Mouse (Mus musculus) limb, embryonic 13.5 days (tissue): ENCODE measurements at regions not wholly inside any gene's neighbourhood (a gene's known extent, or its start where the extent isn't known, plus 50 kb on each side); places are given as distances from the start of the nearest gene placed in this dataset.

ENCODE experiments used
- ATAC-seq: fragments of 200-750 bp; cut with Nextera tagmentation; 2 replicates; pipeline ENCODE4 v1.8.0; 2017; ENCODE audit warnings: low read depth, moderate number of reproducible peaks, moderate TSS enrichment; ENCODE audit not compliant: low FRiP score
- H3K27ac ChIP-seq: fragments of 300-500 bp; sonication (generic); 2 replicates; pipeline ENCODE4 v1.5.1; 2015; ENCODE audit warnings: inconsistent platforms, mild to moderate bottlenecking, moderate library complexity
- H3K27me3 ChIP-seq: fragments of 300-500 bp; sonication (generic); 2 replicates; pipeline ENCODE4 v1.6.1; 2015; ENCODE audit warnings: mild to moderate bottlenecking, inconsistent platforms
- H3K36me3 ChIP-seq: fragments of 300-500 bp; sonication (generic); 2 replicates; pipeline ENCODE4 v1.6.1; 2015; ENCODE audit warnings: inconsistent platforms, mild to moderate bottlenecking, moderate library complexity
- H3K4me1 ChIP-seq: fragments of 300-500 bp; sonication (generic); 2 replicates; pipeline ENCODE4 v1.6.1; 2015; ENCODE audit warnings: inconsistent platforms
- H3K4me2 ChIP-seq: fragments of 300-500 bp; sonication (generic); replicated peaks from 2 replicates; pipeline ENCODE4 v1.6.1; 2015; ENCODE audit warnings: inconsistent platforms, mild to moderate bottlenecking, moderate library complexity
- H3K4me3 ChIP-seq: fragments of 300-500 bp; sonication (generic); 2 replicates; pipeline ENCODE4 v1.5.1; 2015; ENCODE audit warnings: moderate library complexity, mild to moderate bottlenecking, inconsistent platforms
- H3K9ac ChIP-seq: fragments of 300-500 bp; sonication (generic); 2 replicates; pipeline ENCODE4 v1.6.1; 2015; ENCODE audit warnings: mild to moderate bottlenecking, inconsistent platforms
- H3K9me3 ChIP-seq: fragments of 300-500 bp; sonication (generic); 2 replicates; pipeline ENCODE4 v1.6.1; 2016; ENCODE audit warnings: inconsistent platforms
- WGBS: fragments of 180-500 bp; shearing (Covaris S2); methylation state at CpG from one replicate; pipeline ENCODE4 v1.1.7; 2015; 5-methylcytosine and 5-hydroxymethylcytosine counted together

DNA sequence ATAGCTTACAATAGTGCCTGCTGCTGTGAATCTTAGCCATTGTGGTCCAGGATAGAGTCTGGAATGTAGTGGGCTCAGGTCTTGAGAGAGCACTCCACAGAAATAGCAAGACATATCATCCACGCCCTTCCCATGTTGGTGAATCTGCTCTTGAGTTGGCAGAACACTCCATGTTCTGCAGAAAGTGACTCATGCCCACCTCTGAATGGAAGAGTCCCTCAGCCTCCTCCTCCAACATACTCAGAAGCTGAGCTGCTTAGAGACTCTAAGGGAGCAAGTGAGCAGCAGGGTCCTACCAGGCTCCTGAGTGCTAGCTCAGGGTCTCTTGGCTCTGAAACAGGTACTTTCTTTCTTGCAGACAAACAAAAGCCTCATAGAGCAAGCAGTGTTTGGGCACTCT, 284.7 kb downstream of the Rps24 start:
- no peaks in the 10 kb centered on the region for H3K36me3 ChIP-seq
- no peak overlapping the region for H3K4me3 ChIP-seq
- H3K9ac ChIP-seq = no peak overlapping the region
- no peaks in the 10 kb centered on the region for H3K9me3 ChIP-seq
- no peak overlapping the region; the same call in 1 of the 2 replicates for H3K27ac ChIP-seq
- H3K4me2 ChIP-seq = no peak overlapping the region
- H3K27me3 ChIP-seq = no peaks in the 10 kb centered on the region
- no peak for ATAC-seq
- 94% methylated on average over 1 of the region's 1 CpGs for WGBS
- peaks cover 55% of the 10 kb centered on the region for H3K4me1 ChIP-seq

DNA sequence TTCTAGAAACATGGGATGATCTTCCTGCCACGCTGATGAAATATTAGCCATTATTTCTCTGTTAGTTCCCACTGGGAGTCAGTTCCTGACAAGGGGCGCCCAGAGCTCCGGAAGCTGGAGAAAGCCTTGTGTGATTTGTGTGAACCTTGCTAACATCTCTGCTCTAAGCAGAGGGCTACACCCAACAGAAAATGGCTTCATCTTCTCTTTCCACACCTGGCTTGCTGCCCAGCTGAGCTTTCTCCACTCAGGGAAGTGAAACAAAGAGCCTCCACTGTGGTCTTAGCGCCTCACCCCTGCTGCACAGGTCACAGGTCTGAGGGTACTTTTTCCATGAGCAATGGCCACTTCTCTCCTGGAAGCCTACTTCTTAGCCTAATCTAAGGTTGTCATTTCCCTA, 285.2 kb downstream of the Rps24 start:
- ATAC-seq = no peak
- H3K9me3 ChIP-seq = no peaks in the 10 kb centered on the region

GRCm38 (mm10) chr14:24778748-24779630, 292.1 kb downstream of the Rps24 start:
- WGBS = 2% methylated on average over 38 of the region's 39 CpGs
- ATAC-seq = peak; percentile 92

More for the DNA sequence above, 285.2 kb downstream of the Rps24 start:
- 74% methylated on average over 4 of the region's 4 CpGs for WGBS
- H3K4me2 ChIP-seq = no peak overlapping the region
- no peaks in the 10 kb centered on the region for H3K27me3 ChIP-seq
- no peaks in the 10 kb centered on the region for H3K36me3 ChIP-seq
- no peak overlapping the region for H3K9ac ChIP-seq
- H3K4me1 ChIP-seq = peaks cover 50% of the 10 kb centered on the region
- peak overlapping the region; percentile 39; the same call in 1 of the 2 replicates for H3K27ac ChIP-seq
- H3K4me3 ChIP-seq = no peak overlapping the region

GRCm38 (mm10) chr14:24781674-24782073, 294.7 kb downstream of the Rps24 start:
- no peak for ATAC-seq

More at GRCm38 (mm10) chr14:24778748-24779630, 292.1 kb downstream of the Rps24 start:
- Histone ChIP-seq H3K4me1 (peaks cover 27% of the 10 kb centered on the region), H3K27me3 (no peaks in the 10 kb centered on the region), H3K9ac (peak overlapping the region; percentile 70), H3K4me3 (peak overlapping the region; percentile 46), H3K36me3 (no peaks in the 10 kb centered on the region), H3K9me3 (no peaks in the 10 kb centered on the region), H3K27ac (peak overlapping the region; percentile 90), H3K4me2 (peak overlapping the region; percentile 74)

GRCm38 (mm10) chr14:24783889-24784288, 297.0 kb downstream of the Rps24 start:
- WGBS = 64% methylated on average over 6 of the region's 6 CpGs
- Histone ChIP-seq H3K27ac (no peak overlapping the region), H3K27me3 (no peaks in the 10 kb centered on the region), H3K9ac (no peak overlapping the region), H3K4me3 (no peak overlapping the region), H3K4me1 (peaks cover 19% of the 10 kb centered on the region), H3K9me3 (no peaks in the 10 kb centered on the region), H3K4me2 (no peak overlapping the region), H3K36me3 (no peaks in the 10 kb centered on the region)
- ATAC-seq = no peak

More at GRCm38 (mm10) chr14:24781674-24782073, 294.7 kb downstream of the Rps24 start:
- no peaks in the 10 kb centered on the region for H3K9me3 ChIP-seq
- WGBS = 83% methylated on average over 3 of the region's 3 CpGs
- no peak overlapping the region for H3K4me3 ChIP-seq
- no peaks in the 10 kb centered on the region for H3K36me3 ChIP-seq
- no peak overlapping the region for H3K4me2 ChIP-seq
- no peak overlapping the region for H3K27ac ChIP-seq
- no peak overlapping the region for H3K9ac ChIP-seq
- no peaks in the 10 kb centered on the region for H3K27me3 ChIP-seq
- peaks cover 27% of the 10 kb centered on the region for H3K4me1 ChIP-seq

- H3K36me3 ChIP-seq = no peaks in the 10 kb centered on the region
- no peak overlapping the region for H3K4me3 ChIP-seq
- H3K27ac ChIP-seq = no peak overlapping the region
- no peak overlapping the region for H3K4me2 ChIP-seq
- H3K9ac ChIP-seq = no peak overlapping the region
- ATAC-seq = no peak
- no peaks in the 10 kb centered on the region for H3K27me3 ChIP-seq
- 80% methylated on average over 5 of the region's 5 CpGs for WGBS
- no peaks in the 10 kb centered on the region for H3K9me3 ChIP-seq
- H3K4me1 ChIP-seq = peaks cover 3% of the 10 kb centered on the region
Observed at GRCm38 (mm10) chr14:24785452-24785851, 298.5 kb downstream of the Rps24 start.

- Histone ChIP-seq H3K4me1 (peaks cover 26% of the 10 kb centered on the region), H3K4me2 (no peak overlapping the region), H3K9ac (no peak overlapping the region), H3K4me3 (no peak overlapping the region), H3K27me3 (no peaks in the 10 kb centered on the region), H3K9me3 (no peaks in the 10 kb centered on the region; the same call in 1 of the 2 replicates), H3K36me3 (no peaks in the 10 kb centered on the region), H3K27ac (peak overlapping the region; percentile 85)
- peak; percentile 71 for ATAC-seq
- 35% methylated on average over 10 of the region's 10 CpGs for WGBS
Observed at GRCm38 (mm10) chr14:24793375-24794285, 306.7 kb downstream of the Rps24 start.

GRCm38 (mm10) chr14:24794359-24794845, 307.5 kb downstream of the Rps24 start:
- 47% methylated on average over 12 of the region's 12 CpGs for WGBS
- H3K27ac ChIP-seq = peak overlapping the region; percentile 85; the same call in 1 of the 2 replicates

DNA sequence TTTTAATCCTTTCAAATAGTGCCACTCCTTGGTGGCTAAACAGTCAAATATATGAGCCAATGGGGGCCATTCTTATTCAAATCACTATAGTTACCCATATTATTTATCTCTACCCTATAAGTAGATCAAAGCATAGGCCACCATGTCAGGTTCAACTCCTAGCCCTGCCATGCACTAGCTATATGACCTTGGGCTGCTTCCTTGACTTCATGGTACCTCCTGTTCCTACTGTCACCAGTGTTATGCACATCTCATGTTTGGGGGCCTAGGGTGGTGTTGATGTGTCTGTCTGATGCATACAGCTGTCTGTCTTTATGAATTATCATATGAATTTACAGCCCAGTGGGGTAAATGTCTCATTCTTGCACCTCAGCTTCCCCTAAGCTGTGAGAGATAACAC, 310.6 kb downstream of the Rps24 start:
- H3K27me3 ChIP-seq = no peaks in the 10 kb centered on the region
- no peak overlapping the region for H3K27ac ChIP-seq
- no peak for ATAC-seq
- H3K9ac ChIP-seq = no peak overlapping the region
- no peak overlapping the region for H3K4me3 ChIP-seq
- H3K4me2 ChIP-seq = no peak overlapping the region
- peaks cover 23% of the 10 kb centered on the region for H3K4me1 ChIP-seq
- no peaks in the 10 kb centered on the region for H3K36me3 ChIP-seq
- H3K9me3 ChIP-seq = no peaks in the 10 kb centered on the region; the same call in 1 of the 2 replicates

More at GRCm38 (mm10) chr14:24794359-24794845, 307.5 kb downstream of the Rps24 start:
- Histone ChIP-seq H3K4me1 (peaks cover 26% of the 10 kb centered on the region), H3K4me2 (no peak overlapping the region), H3K27me3 (no peaks in the 10 kb centered on the region), H3K4me3 (no peak overlapping the region), H3K9me3 (no peaks in the 10 kb centered on the region; the same call in 1 of the 2 replicates), H3K9ac (no peak overlapping the region), H3K36me3 (no peaks in the 10 kb centered on the region)
- ATAC-seq = no peak

DNA sequence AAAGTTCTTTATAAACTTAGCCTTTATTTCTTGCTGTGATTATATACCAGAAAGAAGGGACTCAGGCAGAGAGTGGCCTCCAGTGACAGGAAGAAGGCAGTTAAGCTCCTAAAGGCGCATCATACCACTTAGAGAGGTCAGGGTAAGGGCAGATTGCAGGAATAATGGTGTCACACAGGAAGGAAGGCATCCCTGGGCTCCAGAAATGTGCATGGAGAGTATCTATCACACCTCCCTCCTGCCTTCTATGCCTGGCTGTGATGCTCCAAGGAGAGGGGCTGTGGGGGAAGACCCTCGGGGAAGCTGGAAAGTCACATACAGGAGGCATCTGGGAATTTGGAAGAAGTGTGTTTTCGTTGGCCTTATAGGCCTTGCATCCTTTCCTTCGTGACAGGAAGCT, 311.1 kb downstream of the Rps24 start:
- no peak overlapping the region for H3K27ac ChIP-seq
- no peak for ATAC-seq

DNA sequence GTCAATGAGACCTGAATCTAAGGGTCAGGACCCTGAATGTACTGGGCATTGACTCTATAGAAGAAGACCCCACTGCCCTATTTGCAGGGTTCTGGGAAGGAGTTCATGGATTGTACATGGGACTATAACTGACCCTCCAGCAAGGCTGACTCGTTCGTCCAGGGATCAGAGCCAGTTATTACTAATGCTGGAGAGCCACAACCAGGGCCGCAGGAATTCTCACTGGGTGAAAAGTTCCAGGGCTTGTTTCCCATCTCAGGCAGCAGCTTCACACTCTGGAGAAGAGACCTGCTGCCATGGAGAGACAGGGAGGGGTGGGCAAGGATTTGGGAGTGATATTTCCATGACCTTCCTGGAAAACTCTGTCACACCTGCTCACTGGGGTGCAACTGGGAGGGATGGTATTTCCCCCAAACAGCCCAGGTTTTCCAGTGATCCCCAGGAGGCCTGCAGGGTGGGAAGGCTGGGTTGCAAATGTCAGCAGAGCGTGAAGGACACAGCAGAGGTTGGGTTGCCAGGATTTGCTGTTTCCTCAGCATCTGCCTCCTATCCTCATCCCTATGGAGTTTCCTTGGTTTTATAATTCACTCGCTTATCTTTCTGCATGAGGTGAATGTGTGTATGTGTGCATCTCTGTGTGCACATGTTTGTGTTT, 316.2 kb downstream of the Rps24 start:
- H3K9ac ChIP-seq = no peak overlapping the region
- no peak for ATAC-seq
- no peak overlapping the region for H3K27ac ChIP-seq
- H3K4me3 ChIP-seq = no peak overlapping the region
- H3K4me2 ChIP-seq = no peak overlapping the region
- H3K4me1 ChIP-seq = peaks cover 5% of the 10 kb centered on the region; the same call in 1 of the 2 replicates
- WGBS = 81% methylated on average over 5 of the region's 5 CpGs
- no peaks in the 10 kb centered on the region for H3K9me3 ChIP-seq
- H3K36me3 ChIP-seq = no peaks in the 10 kb centered on the region
- H3K27me3 ChIP-seq = no peaks in the 10 kb centered on the region

More for the DNA sequence above, 311.1 kb downstream of the Rps24 start:
- 58% methylated on average over 4 of the region's 4 CpGs for WGBS
- H3K36me3 ChIP-seq = no peaks in the 10 kb centered on the region
- no peak overlapping the region for H3K9ac ChIP-seq
- no peaks in the 10 kb centered on the region for H3K27me3 ChIP-seq
- no peak overlapping the region for H3K4me3 ChIP-seq
- H3K4me2 ChIP-seq = no peak overlapping the region
- H3K4me1 ChIP-seq = peaks cover 19% of the 10 kb centered on the region
- no peaks in the 10 kb centered on the region; the same call in 1 of the 2 replicates for H3K9me3 ChIP-seq
